Mouse (Mus musculus): ENCODE measurements around the gene Npl. TPM values are rescaled to one million over a fixed set of nuclear protein-coding genes. Genes with fewer than 3 reads are reported as not detected.
"Not testable (repeated sequence)": the region's sequence is repeated elsewhere in the genome, so short reads cannot be mapped to it uniquely, and the experiment has no call there.

The Npl gene
- polyA plus RNA-seq, 1 experiment from 2014 or later: 11.5 TPM

- no peaks in the 10 kb centered on the region for H3K36me3 ChIP-seq (replicated peaks)
Measured at GRCm38 (mm10) chr1:153496030-153496429, 53.8 kb downstream of the Npl start.

GRCm38 (mm10) chr1:153493931-153494330 is 55.9 kb downstream of the Npl start:
- no peak overlapping the region for H3K9ac ChIP-seq
- H3K4me1 ChIP-seq: no peaks in the 10 kb centered on the region
- no peak for ATAC-seq (replicated peaks)
- H3K4me2 ChIP-seq: no peak overlapping the region
- no peaks in the 10 kb centered on the region for H3K27me3 ChIP-seq (replicated peaks)
- H3K27ac ChIP-seq: no peak overlapping the region
- H3K4me3 ChIP-seq: no peak overlapping the region
- H3K36me3 ChIP-seq (replicated peaks): no peaks in the 10 kb centered on the region
- no peaks in the 10 kb centered on the region for H3K9me3 ChIP-seq
- WGBS: 31% methylated on average over 6 of the region's 6 CpGs

More at GRCm38 (mm10) chr1:153496030-153496429, 53.8 kb downstream of the Npl start:
- H3K4me2 ChIP-seq: no peak overlapping the region
- H3K4me1 ChIP-seq: no peaks in the 10 kb centered on the region
- ATAC-seq (replicated peaks): no peak
- no peak overlapping the region for H3K4me3 ChIP-seq
- WGBS: 76% methylated on average over 3 of the region's 3 CpGs
- no peak overlapping the region for H3K27ac ChIP-seq
- H3K9ac ChIP-seq: no peak overlapping the region
- no peaks in the 10 kb centered on the region for H3K27me3 ChIP-seq (replicated peaks)
- H3K9me3 ChIP-seq: no peaks in the 10 kb centered on the region

- no peak for ATAC-seq (replicated peaks)
- H3K9me3 ChIP-seq: no peaks in the 10 kb centered on the region
- no peaks in the 10 kb centered on the region for H3K36me3 ChIP-seq (replicated peaks)
- WGBS: 13% methylated on average over 4 of the region's 4 CpGs
- no peak overlapping the region for H3K4me3 ChIP-seq
- no peak overlapping the region for H3K9ac ChIP-seq
- no peaks in the 10 kb centered on the region for H3K4me1 ChIP-seq
- H3K27ac ChIP-seq: no peak overlapping the region
- H3K27me3 ChIP-seq (replicated peaks): no peaks in the 10 kb centered on the region
- H3K4me2 ChIP-seq: no peak overlapping the region
Measured at GRCm38 (mm10) chr1:153493338-153493737, 56.5 kb downstream of the Npl start.

- no peak for ATAC-seq (replicated peaks)
- WGBS: 85% methylated on average over 1 of the region's 1 CpGs
Measured at GRCm38 (mm10) chr1:153491822-153492221, 58.0 kb downstream of the Npl start.

GRCm38 (mm10) chr1:153491345-153491744 is 58.5 kb downstream of the Npl start:
- Histone ChIP-seq H3K27ac (no peak overlapping the region), H3K4me3 (no peak overlapping the region), H3K9ac (no peak overlapping the region), H3K4me2 (no peak overlapping the region), H3K9me3 (no peaks in the 10 kb centered on the region), H3K36me3 (replicated peaks) (no peaks in the 10 kb centered on the region), H3K4me1 (peaks cover 5% of the 10 kb centered on the region; the same call in 1 of the 2 replicates), H3K27me3 (replicated peaks) (no peaks in the 10 kb centered on the region)
- 82% methylated on average over 2 of the region's 2 CpGs for WGBS
- ATAC-seq (replicated peaks): no peak

More at GRCm38 (mm10) chr1:153491822-153492221, 58.0 kb downstream of the Npl start:
- Histone ChIP-seq H3K27ac (no peak overlapping the region), H3K4me2 (no peak overlapping the region), H3K9ac (no peak overlapping the region), H3K36me3 (replicated peaks) (no peaks in the 10 kb centered on the region), H3K4me3 (no peak overlapping the region), H3K4me1 (peaks cover 5% of the 10 kb centered on the region; the same call in 1 of the 2 replicates), H3K9me3 (no peaks in the 10 kb centered on the region), H3K27me3 (replicated peaks) (no peaks in the 10 kb centered on the region)

GRCm38 (mm10) chr1:153489963-153490362 is 59.9 kb downstream of the Npl start:
- Histone ChIP-seq H3K4me1 (peaks cover 18% of the 10 kb centered on the region), H3K9ac (no peak overlapping the region), H3K4me2 (no peak overlapping the region), H3K4me3 (no peak overlapping the region), H3K27me3 (replicated peaks) (no peaks in the 10 kb centered on the region), H3K27ac (no peak overlapping the region), H3K36me3 (replicated peaks) (no peaks in the 10 kb centered on the region), H3K9me3 (no peaks in the 10 kb centered on the region)
- ATAC-seq (replicated peaks): no peak
- WGBS: 92% methylated on average over 4 of the region's 4 CpGs

- Histone ChIP-seq H3K4me3 (no peak overlapping the region), H3K4me2 (no peak overlapping the region), H3K9ac (no peak overlapping the region), H3K36me3 (replicated peaks) (no peaks in the 10 kb centered on the region), H3K27ac (no peak overlapping the region), H3K27me3 (replicated peaks) (no peaks in the 10 kb centered on the region), H3K9me3 (no peaks in the 10 kb centered on the region), H3K4me1 (peaks cover 23% of the 10 kb centered on the region)
- no peak for ATAC-seq (replicated peaks)
- 49% methylated on average over 2 of the region's 2 CpGs for WGBS
Measured at GRCm38 (mm10) chr1:153489540-153489939, 60.3 kb downstream of the Npl start.

- Histone ChIP-seq H3K27me3 (replicated peaks) (no peaks in the 10 kb centered on the region), H3K9ac (no peak overlapping the region), H3K9me3 (no peaks in the 10 kb centered on the region), H3K4me1 (peaks cover 27% of the 10 kb centered on the region), H3K4me2 (no peak overlapping the region), H3K4me3 (no peak overlapping the region), H3K27ac (no peak overlapping the region), H3K36me3 (replicated peaks) (no peaks in the 10 kb centered on the region)
- WGBS: 45% methylated on average over 7 of the region's 7 CpGs
- ATAC-seq (replicated peaks): no peak
Measured at GRCm38 (mm10) chr1:153489132-153489531, 60.7 kb downstream of the Npl start.

GRCm38 (mm10) chr1:153487500-153487879 is 62.4 kb downstream of the Npl start, which contains the start of gene Dhx9:
Gene Dhx9, minus strand, starts transcription at chr1:153487660.
- Histone ChIP-seq H3K27me3 (replicated peaks) (no peaks in the 10 kb centered on the region), H3K4me2 (peak within 1 kb of the TSS; percentile 65), H3K27ac (peak within 1 kb of the TSS; percentile 93), H3K4me3 (peak within 1 kb of the TSS; percentile 99), H3K36me3 (replicated peaks) (no peaks in the 10 kb centered on the region), H3K9me3 (no peaks in the 10 kb centered on the region), H3K4me1 (peaks cover 34% of the 10 kb centered on the region), H3K9ac (peak within 1 kb of the TSS; percentile 96)
- ATAC-seq (replicated peaks): peak; percentile 93
- WGBS: under 1% methylated on average over 35 of the region's 35 CpGs

- ATAC-seq (replicated peaks): peak; percentile 87
- H3K27me3 ChIP-seq (replicated peaks): no peaks in the 10 kb centered on the region
- H3K9ac ChIP-seq: peak overlapping the region; percentile 96
- peak overlapping the region; percentile 65 for H3K4me2 ChIP-seq
- H3K36me3 ChIP-seq (replicated peaks): no peaks in the 10 kb centered on the region
- peaks cover 34% of the 10 kb centered on the region for H3K4me1 ChIP-seq
- peak overlapping the region; percentile 93 for H3K27ac ChIP-seq
- under 1% methylated on average over 64 of the region's 64 CpGs for WGBS
- H3K9me3 ChIP-seq: no peaks in the 10 kb centered on the region
- peak overlapping the region; percentile 99 for H3K4me3 ChIP-seq
Measured at GRCm38 (mm10) chr1:153486767-153487499, 62.9 kb downstream of the Npl start.

- not testable (repeated sequence) for H3K36me3 ChIP-seq (replicated peaks); H3K9me3 ChIP-seq; ATAC-seq (replicated peaks); H3K27ac ChIP-seq; H3K27me3 ChIP-seq (replicated peaks)
- peak overlapping the region; percentile 96 for H3K9ac ChIP-seq
- peaks cover 34% of the 10 kb centered on the region for H3K4me1 ChIP-seq
- 13% methylated on average over 6 of the region's 6 CpGs for WGBS
- peak overlapping the region; percentile 99 for H3K4me3 ChIP-seq
- H3K4me2 ChIP-seq: peak overlapping the region; percentile 65
Measured at GRCm38 (mm10) chr1:153486120-153486519, 63.7 kb downstream of the Npl start.

- ATAC-seq (replicated peaks): no peak
- Histone ChIP-seq H3K9ac (no peak overlapping the region; the same call in none of the 2 replicates), H3K27ac (no peak overlapping the region), H3K36me3 (replicated peaks) (peaks cover 9% of the 10 kb centered on the region), H3K4me3 (peak overlapping the region; percentile 99), H3K4me2 (peak overlapping the region; percentile 65), H3K9me3 (no peaks in the 10 kb centered on the region), H3K4me1 (peaks cover 34% of the 10 kb centered on the region), H3K27me3 (replicated peaks) (no peaks in the 10 kb centered on the region)
- WGBS: 39% methylated on average over 2 of the region's 2 CpGs
Measured at GRCm38 (mm10) chr1:153485201-153485796, 64.5 kb downstream of the Npl start.

All from midbrain, embryonic 15.5 days (tissue).